Mouse (Mus musculus) layer of hippocampus, adult 11-12 months (tissue): ENCODE results near the gene Tnf.

Experiments
- DNase-seq: peaks from one replicate; pipeline ENCODE4 v3.0.0; 2022; ENCODE audit warnings: low spot score

Tnf gene

GRCm38 (mm10) chr17:35198946-35199345 is 2.9 kb downstream of the Tnf start:
- DNase-seq: no peak

- no peak for DNase-seq
Observed at GRCm38 (mm10) chr17:35198029-35198428, 3.8 kb downstream of the Tnf start.

GRCm38 (mm10) chr17:35197126-35197525 is 4.7 kb downstream of the Tnf start:
- DNase-seq: no peak

- DNase-seq: no peak
Observed at GRCm38 (mm10) chr17:35196321-35196641, 5.5 kb downstream of the Tnf start.

- DNase-seq: peak; percentile 80
Observed at GRCm38 (mm10) chr17:35195631-35196320, 6.0 kb downstream of the Tnf start.

GRCm38 (mm10) chr17:35194844-35195630 is 6.8 kb downstream of the Tnf start:
- DNase-seq: no peak

GRCm38 (mm10) chr17:35193881-35194843 is 7.6 kb downstream of the Tnf start, which contains the start of gene Ltb:
TSS of gene Ltb (plus strand) at chr17:35194439.
- no peak for DNase-seq

GRCm38 (mm10) chr17:35192924-35193323 is 8.9 kb downstream of the Tnf start:
- no peak for DNase-seq

- DNase-seq: no peak
Observed at GRCm38 (mm10) chr17:35191723-35192122, 10.1 kb downstream of the Tnf start.

GRCm38 (mm10) chr17:35190096-35190495 is 11.7 kb downstream of the Tnf start:
- no peak for DNase-seq

- DNase-seq: no peak
Observed at GRCm38 (mm10) chr17:35189186-35189585, 12.6 kb downstream of the Tnf start.

GRCm38 (mm10) chr17:35187959-35188610 is 13.7 kb downstream of the Tnf start, which contains the start of gene Lst1:
TSS of gene Lst1 (minus strand) at chr17:35188439.
- DNase-seq: no peak

GRCm38 (mm10) chr17:35187345-35187744 is 14.5 kb downstream of the Tnf start:
- DNase-seq: no peak

- no peak for DNase-seq
Observed at GRCm38 (mm10) chr17:35186681-35187080, 15.1 kb downstream of the Tnf start.

- DNase-seq: peak; percentile 56
Observed at GRCm38 (mm10) chr17:35185639-35186611, 15.9 kb downstream of the Tnf start.

- no peak for DNase-seq
Observed at GRCm38 (mm10) chr17:35180093-35180492, 21.7 kb downstream of the Tnf start.

- DNase-seq: peak; percentile 72
Observed at GRCm38 (mm10) chr17:35178528-35178927, 23.3 kb downstream of the Tnf start.

- DNase-seq: no peak
Observed at GRCm38 (mm10) chr17:35175968-35176367, 25.8 kb downstream of the Tnf start, which contains the start of gene Aif1. TSS of gene Aif1 (minus strand) at chr17:35176068.

GRCm38 (mm10) chr17:35175382-35175781 is 26.4 kb downstream of the Tnf start:
- no peak for DNase-seq

GRCm38 (mm10) chr17:35174201-35174977 is 27.4 kb downstream of the Tnf start:
- DNase-seq: no peak
